Mouse (Mus musculus): Measurements from ENCODE around the gene Plekhg1. TPM values are rescaled to one million over a fixed set of nuclear protein-coding genes. Genes with fewer than 3 reads are reported as not detected.

The Plekhg1 gene
- polyA plus RNA-seq, 1 experiment from 2014 or later = 11.8 TPM

DNA sequence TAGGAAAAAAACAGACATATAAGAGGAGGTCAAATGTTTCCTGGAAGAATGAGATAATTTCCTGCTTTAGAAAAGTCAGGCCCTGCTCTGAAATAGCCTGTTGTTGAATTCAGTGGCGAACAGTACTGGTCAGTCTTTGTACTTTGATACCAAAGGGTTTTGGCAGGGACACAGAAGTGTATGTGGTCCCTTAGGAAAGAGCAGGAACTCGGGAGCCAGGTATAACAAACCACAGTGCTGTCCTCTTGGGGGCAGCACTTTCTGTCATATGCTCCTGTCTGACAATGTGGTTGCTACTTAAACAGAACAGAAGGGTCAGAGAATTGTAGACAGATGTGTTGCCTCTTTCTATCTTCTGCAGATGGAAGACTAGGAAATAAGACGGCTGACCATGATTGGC is 65.2 kb downstream of the Plekhg1 start:
- H3K4me2 ChIP-seq (replicated peaks) = no peak overlapping the region
- WGBS = 50% methylated on average over 3 of the region's 3 CpGs
- no peak overlapping the region for H3K27ac ChIP-seq
- no peaks in the 10 kb centered on the region for H3K27me3 ChIP-seq
- no peak for ATAC-seq
- H3K36me3 ChIP-seq = no peaks in the 10 kb centered on the region
- no peaks in the 10 kb centered on the region for H3K9me3 ChIP-seq
- no peaks in the 10 kb centered on the region for H3K4me1 ChIP-seq (replicated peaks)
- no peak overlapping the region for H3K9ac ChIP-seq (replicated peaks)
- no peak overlapping the region for H3K4me3 ChIP-seq (replicated peaks)

DNA sequence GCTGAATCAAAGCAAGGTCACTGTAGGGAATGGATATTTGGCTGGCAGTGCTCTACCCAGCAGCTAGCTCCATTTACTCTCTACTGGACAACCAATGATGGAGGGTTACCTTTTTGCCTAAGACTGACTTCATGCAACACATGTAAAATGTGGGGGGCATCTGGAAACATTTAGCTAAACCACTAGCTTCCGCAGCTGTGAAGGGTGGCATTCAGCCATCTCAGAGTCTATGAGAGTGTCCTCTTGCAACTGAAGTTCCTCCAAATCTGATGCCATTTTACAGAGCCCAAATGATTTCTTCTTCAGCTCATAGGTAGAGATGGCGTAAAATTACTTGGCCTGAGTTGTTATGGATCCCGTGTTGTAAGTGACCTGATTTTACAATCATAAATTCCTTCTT is 67.8 kb downstream of the Plekhg1 start:
- Histone ChIP-seq H3K36me3 (no peaks in the 10 kb centered on the region), H3K27me3 (no peaks in the 10 kb centered on the region), H3K4me1 (replicated peaks) (no peaks in the 10 kb centered on the region), H3K9me3 (no peaks in the 10 kb centered on the region), H3K4me2 (replicated peaks) (no peak overlapping the region), H3K27ac (no peak overlapping the region), H3K9ac (replicated peaks) (no peak overlapping the region), H3K4me3 (replicated peaks) (no peak overlapping the region)
- 96% methylated on average over 3 of the region's 3 CpGs for WGBS
- no peak for ATAC-seq

DNA sequence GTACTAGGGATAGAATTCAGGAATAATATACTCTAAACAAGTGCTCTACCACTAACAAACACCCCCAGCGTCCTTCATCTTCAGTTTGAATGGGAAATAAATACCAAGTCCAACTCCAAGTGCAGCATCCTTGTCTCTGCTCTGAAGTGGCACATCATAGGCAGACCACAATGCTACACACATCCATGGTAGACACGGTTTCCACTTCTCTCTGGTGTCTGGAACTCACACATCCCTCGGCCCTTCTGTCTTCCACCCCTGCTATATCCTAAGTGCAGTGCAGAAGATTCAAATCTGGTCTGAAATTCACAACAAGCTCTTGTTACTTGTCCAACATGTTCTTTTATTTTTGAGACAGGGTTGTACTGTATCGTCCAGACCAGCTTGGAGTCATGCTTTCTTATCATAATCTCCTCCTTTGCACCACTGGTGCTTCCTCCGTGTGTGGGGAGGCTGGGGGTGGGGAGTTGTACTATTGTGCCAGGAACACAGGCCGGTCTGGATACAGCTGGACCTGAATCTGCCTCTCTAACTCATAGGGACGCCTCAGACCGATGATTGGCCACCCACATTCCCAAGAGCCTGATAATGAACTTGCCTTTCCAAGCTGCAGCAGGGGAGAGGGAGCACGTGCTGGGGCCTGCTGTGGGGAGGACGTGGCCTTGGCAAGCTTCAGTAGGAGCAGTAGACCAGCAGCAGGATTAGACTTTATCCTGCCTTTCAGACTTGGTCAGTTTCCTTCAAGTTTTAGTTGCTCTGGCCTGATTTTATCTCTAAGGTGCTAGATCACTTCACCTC is 70.5 kb downstream of the Plekhg1 start:
- H3K36me3 ChIP-seq = no peaks in the 10 kb centered on the region
- ATAC-seq = no peak

GRCm38 (mm10) chr10:3818940-3819701 is 79.0 kb downstream of the Plekhg1 start:
- H3K9me3 ChIP-seq = no peaks in the 10 kb centered on the region
- peak; percentile 82 for ATAC-seq
- H3K9ac ChIP-seq (replicated peaks) = no peak overlapping the region
- no peaks in the 10 kb centered on the region for H3K27me3 ChIP-seq
- H3K36me3 ChIP-seq = no peaks in the 10 kb centered on the region
- 38% methylated on average over 5 of the region's 5 CpGs for WGBS
- H3K4me1 ChIP-seq (replicated peaks) = 0 out of 2 replicates have a peak, but pooled peaks cover 5% of the 10 kb centered on the region
- H3K4me2 ChIP-seq (replicated peaks) = no peak overlapping the region
- H3K4me3 ChIP-seq (replicated peaks) = no peak overlapping the region
- no peak overlapping the region for H3K27ac ChIP-seq

More for the DNA sequence above, 70.5 kb downstream of the Plekhg1 start:
- no peak overlapping the region for H3K27ac ChIP-seq
- H3K9me3 ChIP-seq = no peaks in the 10 kb centered on the region
- no peaks in the 10 kb centered on the region for H3K4me1 ChIP-seq (replicated peaks)
- H3K27me3 ChIP-seq = no peaks in the 10 kb centered on the region
- H3K9ac ChIP-seq (replicated peaks) = no peak overlapping the region
- no peak overlapping the region for H3K4me2 ChIP-seq (replicated peaks)
- WGBS = 75% methylated on average over 10 of the region's 10 CpGs
- H3K4me3 ChIP-seq (replicated peaks) = no peak overlapping the region

- Histone ChIP-seq H3K27ac (no peak overlapping the region), H3K9ac (replicated peaks) (no peak overlapping the region), H3K27me3 (no peaks in the 10 kb centered on the region), H3K4me3 (replicated peaks) (no peak overlapping the region), H3K4me2 (replicated peaks) (no peak overlapping the region), H3K4me1 (replicated peaks) (peaks cover 14% of the 10 kb centered on the region; the same call in 1 of the 2 replicates), H3K36me3 (no peaks in the 10 kb centered on the region), H3K9me3 (no peaks in the 10 kb centered on the region)
- WGBS = 65% methylated on average over 6 of the region's 6 CpGs
- ATAC-seq = no peak
These were observed 83.7 kb downstream of the Plekhg1 start for GRCm38 (mm10) chr10:3823826-3824225.

DNA sequence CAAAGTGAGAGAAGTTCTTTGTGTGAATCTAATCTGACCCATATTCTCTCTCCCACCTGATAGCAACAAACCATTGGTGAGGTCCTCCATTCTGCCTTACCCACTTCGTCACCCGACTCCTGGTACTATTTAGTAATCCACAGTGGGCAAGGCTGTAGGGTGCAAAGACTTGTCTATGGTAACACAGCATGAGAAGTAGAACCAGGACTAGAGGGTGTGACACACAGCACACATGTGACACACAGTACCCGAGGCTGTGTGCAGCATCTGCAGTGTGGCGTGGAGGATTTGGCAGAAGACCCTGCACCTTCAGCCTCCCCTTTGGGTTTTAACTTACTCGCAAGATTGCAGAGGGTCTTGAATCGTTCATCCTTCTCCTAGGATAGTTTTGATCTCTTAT is 85.9 kb downstream of the Plekhg1 start:
- no peaks in the 10 kb centered on the region for H3K27me3 ChIP-seq
- H3K4me1 ChIP-seq (replicated peaks) = peaks cover 15% of the 10 kb centered on the region; the same call in 1 of the 2 replicates
- WGBS = 92% methylated on average over 6 of the region's 6 CpGs
- no peak overlapping the region for H3K4me3 ChIP-seq (replicated peaks)
- H3K9me3 ChIP-seq = no peaks in the 10 kb centered on the region
- H3K27ac ChIP-seq = no peak overlapping the region
- no peak overlapping the region for H3K9ac ChIP-seq (replicated peaks)
- no peak for ATAC-seq
- H3K36me3 ChIP-seq = no peaks in the 10 kb centered on the region
- H3K4me2 ChIP-seq (replicated peaks) = no peak overlapping the region

DNA sequence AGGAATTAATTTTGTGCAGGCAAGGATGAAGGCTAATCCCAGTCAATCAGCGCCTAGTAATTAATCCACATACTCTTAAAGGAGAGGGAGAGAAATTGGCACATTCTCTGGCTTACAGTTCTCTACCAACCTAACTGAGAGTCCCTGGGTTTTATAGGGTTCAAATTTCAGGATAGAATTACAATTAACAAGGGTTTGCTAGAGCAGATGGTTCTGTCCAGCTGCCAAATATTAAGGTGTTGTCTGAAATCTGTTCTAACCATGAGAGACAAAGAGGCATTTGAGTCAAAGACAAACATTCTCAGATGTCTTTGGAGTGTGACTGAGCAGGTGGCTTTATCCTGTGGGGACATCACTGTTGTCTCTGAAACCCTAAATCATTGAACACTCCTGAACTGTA is 87.2 kb downstream of the Plekhg1 start:
- no peak overlapping the region for H3K4me3 ChIP-seq (replicated peaks)
- peaks cover 15% of the 10 kb centered on the region; the same call in 1 of the 2 replicates for H3K4me1 ChIP-seq (replicated peaks)
- H3K36me3 ChIP-seq = no peaks in the 10 kb centered on the region
- 0 out of 2 replicates have a peak, but pooled peaks have one; percentile 41 for ATAC-seq
- H3K27me3 ChIP-seq = no peaks in the 10 kb centered on the region
- no peak overlapping the region for H3K27ac ChIP-seq
- 19% methylated on average over 1 of the region's 1 CpGs for WGBS
- no peaks in the 10 kb centered on the region for H3K9me3 ChIP-seq
- H3K4me2 ChIP-seq (replicated peaks) = no peak overlapping the region
- no peak overlapping the region for H3K9ac ChIP-seq (replicated peaks)

- no peak overlapping the region for H3K4me2 ChIP-seq (replicated peaks)
- H3K9me3 ChIP-seq = no peaks in the 10 kb centered on the region
- H3K9ac ChIP-seq (replicated peaks) = no peak overlapping the region
- no peaks in the 10 kb centered on the region for H3K36me3 ChIP-seq
- no peak for ATAC-seq
- H3K27me3 ChIP-seq = no peaks in the 10 kb centered on the region
- no peak overlapping the region for H3K4me3 ChIP-seq (replicated peaks)
- 55% methylated on average over 5 of the region's 5 CpGs for WGBS
- H3K27ac ChIP-seq = no peak overlapping the region
- peaks cover 15% of the 10 kb centered on the region; the same call in 1 of the 2 replicates for H3K4me1 ChIP-seq (replicated peaks)
These were observed 89.3 kb downstream of the Plekhg1 start for GRCm38 (mm10) chr10:3829472-3829871.

GRCm38 (mm10) chr10:3830618-3831017 is 90.5 kb downstream of the Plekhg1 start:
- Histone ChIP-seq H3K27ac (no peak overlapping the region), H3K4me1 (replicated peaks) (peaks cover 15% of the 10 kb centered on the region; the same call in 1 of the 2 replicates), H3K36me3 (no peaks in the 10 kb centered on the region), H3K4me2 (replicated peaks) (no peak overlapping the region), H3K27me3 (no peaks in the 10 kb centered on the region), H3K9me3 (no peaks in the 10 kb centered on the region), H3K4me3 (replicated peaks) (no peak overlapping the region), H3K9ac (replicated peaks) (no peak overlapping the region)
- no peak for ATAC-seq
- 89% methylated on average over 1 of the region's 1 CpGs for WGBS

DNA sequence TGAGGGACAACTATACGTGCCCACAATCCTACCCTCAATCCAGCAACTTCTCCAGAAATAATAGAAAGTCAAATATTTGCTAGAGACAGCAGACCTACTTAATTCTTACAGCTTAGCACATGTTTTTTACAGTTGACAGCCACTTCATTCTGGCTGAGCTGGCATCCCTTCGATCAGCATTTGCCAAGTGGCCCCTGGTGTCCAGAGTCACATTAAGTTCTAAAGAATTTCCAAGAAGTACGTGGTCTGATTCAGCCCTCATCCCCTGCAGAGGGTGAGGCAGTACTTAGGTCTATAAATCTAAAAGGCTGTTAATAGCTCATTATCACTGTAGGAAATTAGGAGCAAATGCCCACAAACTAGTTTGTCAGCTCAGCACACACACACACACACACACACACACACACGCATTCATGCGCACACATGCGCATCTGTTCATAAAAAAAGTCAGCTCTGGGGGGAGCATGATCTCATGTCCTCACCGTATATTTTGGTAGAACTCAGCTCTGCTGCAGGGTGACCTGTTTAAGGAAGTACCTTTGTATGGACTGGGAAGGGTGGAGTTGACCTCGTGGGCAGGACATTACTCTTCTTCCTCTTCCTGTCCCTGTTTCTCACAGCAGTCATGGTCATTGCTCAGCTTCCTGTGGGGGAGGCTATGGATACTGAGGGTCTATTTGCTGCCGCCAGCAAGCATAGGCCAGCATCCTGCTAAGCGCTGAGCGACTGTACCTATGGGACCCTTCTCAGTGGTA is 91.6 kb downstream of the Plekhg1 start:
- no peaks in the 10 kb centered on the region for H3K36me3 ChIP-seq
- no peak overlapping the region for H3K4me2 ChIP-seq (replicated peaks)
- H3K4me1 ChIP-seq (replicated peaks) = peaks cover 13% of the 10 kb centered on the region; the same call in 1 of the 2 replicates
- H3K4me3 ChIP-seq (replicated peaks) = no peak overlapping the region
- no peak overlapping the region for H3K9ac ChIP-seq (replicated peaks)
- H3K27ac ChIP-seq = no peak overlapping the region
- ATAC-seq = no peak
- no peaks in the 10 kb centered on the region for H3K27me3 ChIP-seq
- WGBS = 87% methylated on average over 11 of the region's 11 CpGs
- H3K9me3 ChIP-seq = no peaks in the 10 kb centered on the region

DNA sequence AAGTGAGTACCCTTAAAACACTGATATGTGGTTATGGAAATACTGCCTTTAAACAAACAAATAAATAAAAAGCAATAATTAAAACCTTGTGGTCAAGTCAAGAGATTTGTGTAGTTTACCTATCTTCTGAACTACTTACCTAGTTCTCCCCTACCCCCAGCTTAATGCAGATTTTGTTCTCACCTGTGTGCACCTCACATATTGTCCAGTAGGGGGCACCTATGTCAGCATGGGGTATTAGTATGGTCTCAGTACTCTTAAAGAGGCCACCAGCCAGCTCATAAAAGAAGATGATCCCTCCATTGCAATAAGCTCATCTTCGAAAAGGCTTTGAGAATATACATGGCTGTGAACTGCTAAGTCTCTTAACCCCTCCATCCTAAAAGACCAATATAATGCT is 93.9 kb downstream of the Plekhg1 start:
- no peaks in the 10 kb centered on the region for H3K36me3 ChIP-seq
- 89% methylated on average over 1 of the region's 1 CpGs for WGBS
- H3K4me2 ChIP-seq (replicated peaks) = no peak overlapping the region
- no peaks in the 10 kb centered on the region for H3K9me3 ChIP-seq
- H3K9ac ChIP-seq (replicated peaks) = no peak overlapping the region
- H3K4me1 ChIP-seq (replicated peaks) = 0 out of 2 replicates have a peak, but pooled peaks cover 5% of the 10 kb centered on the region
- ATAC-seq = no peak
- H3K27ac ChIP-seq = no peak overlapping the region
- no peaks in the 10 kb centered on the region for H3K27me3 ChIP-seq
- no peak overlapping the region for H3K4me3 ChIP-seq (replicated peaks)

DNA sequence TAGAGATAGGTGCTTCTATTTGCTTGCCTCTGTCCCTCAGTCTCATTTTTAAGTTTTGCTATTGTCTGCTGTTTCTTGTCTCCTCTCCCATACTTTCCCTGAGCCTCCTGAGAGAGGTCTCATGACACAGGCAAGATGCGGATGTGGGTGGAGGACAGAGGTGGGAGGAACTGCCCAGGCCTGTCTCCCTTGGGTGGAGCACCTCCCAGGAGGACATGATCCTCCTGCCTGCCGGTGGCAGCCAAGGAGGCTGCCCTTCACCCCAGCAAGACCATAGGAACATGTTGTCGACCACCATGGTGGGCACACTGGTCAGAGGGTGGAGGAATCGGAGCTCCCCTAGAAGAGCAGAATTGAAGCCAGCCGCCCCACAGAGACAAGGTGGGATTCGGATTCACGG is 94.5 kb downstream of the Plekhg1 start:
- 88% methylated on average over 7 of the region's 7 CpGs for WGBS
- 0 out of 2 replicates have a peak, but pooled peaks cover under 1% of the 10 kb centered on the region for H3K4me1 ChIP-seq (replicated peaks)
- no peak overlapping the region for H3K27ac ChIP-seq
- no peak overlapping the region for H3K4me2 ChIP-seq (replicated peaks)
- H3K4me3 ChIP-seq (replicated peaks) = no peak overlapping the region
- H3K9ac ChIP-seq (replicated peaks) = no peak overlapping the region
- no peaks in the 10 kb centered on the region for H3K9me3 ChIP-seq
- no peak for ATAC-seq
- no peaks in the 10 kb centered on the region for H3K36me3 ChIP-seq
- no peaks in the 10 kb centered on the region for H3K27me3 ChIP-seq

Measured in midbrain, embryonic 13.5 days (tissue).